Mouse (Mus musculus): ENCODE results near the gene Kcnh5.
A peak's percentile ranks its signal among the peaks of the same experiment; 100 is the strongest.

Gene Kcnh5

GRCm38 (mm10) chr12:74952661-74953060 lies 224.5 kb downstream of the Kcnh5 start:
- no peak for DNase-seq (ENCODE audit: low spot score in 2 of 2)

- DNase-seq (ENCODE audit: low spot score in 2 of 2) = no peak
These were observed 225.7 kb downstream of the Kcnh5 start for GRCm38 (mm10) chr12:74951124-74952115.

- DNase-seq (ENCODE audit: low spot score in 2 of 2) = no peak
These were observed 275.8 kb downstream of the Kcnh5 start for GRCm38 (mm10) chr12:74901331-74901730.

GRCm38 (mm10) chr12:74900777-74901176 lies 276.4 kb downstream of the Kcnh5 start:
- no peak for DNase-seq (ENCODE audit: low spot score in 2 of 2)

GRCm38 (mm10) chr12:74899055-74899454 lies 278.1 kb downstream of the Kcnh5 start:
- DNase-seq (ENCODE audit: low spot score in 2 of 2) = no peak

- DNase-seq (ENCODE audit: low spot score in 2 of 2) = no peak
These were observed 278.9 kb downstream of the Kcnh5 start for GRCm38 (mm10) chr12:74898211-74898610.

- DNase-seq (ENCODE audit: low spot score in 2 of 2) = no peak
These were observed 282.2 kb downstream of the Kcnh5 start for GRCm38 (mm10) chr12:74894870-74895423.

GRCm38 (mm10) chr12:74889419-74889818 lies 287.7 kb downstream of the Kcnh5 start:
- no peak for DNase-seq (ENCODE audit: low spot score in 2 of 2)

GRCm38 (mm10) chr12:74887064-74887463 lies 290.1 kb downstream of the Kcnh5 start:
- no peak for DNase-seq (ENCODE audit: low spot score in 2 of 2)

- no peak for DNase-seq (ENCODE audit: low spot score in 2 of 2)
These were observed 295.8 kb downstream of the Kcnh5 start for GRCm38 (mm10) chr12:74881344-74881743.

- no peak for DNase-seq (ENCODE audit: low spot score in 2 of 2)
These were observed 321.5 kb downstream of the Kcnh5 start for GRCm38 (mm10) chr12:74855666-74856065.

GRCm38 (mm10) chr12:74854263-74854662 lies 322.9 kb downstream of the Kcnh5 start:
- no peak for DNase-seq (ENCODE audit: low spot score in 2 of 2)

- no peak for DNase-seq (ENCODE audit: low spot score in 2 of 2)
These were observed 326.8 kb downstream of the Kcnh5 start for GRCm38 (mm10) chr12:74850323-74850722.

GRCm38 (mm10) chr12:74849912-74850311 lies 327.2 kb downstream of the Kcnh5 start:
- no peak for DNase-seq (ENCODE audit: low spot score in 2 of 2)

GRCm38 (mm10) chr12:74848611-74849347 lies 328.4 kb downstream of the Kcnh5 start:
- peak; percentile 88 to 89 for DNase-seq (ENCODE audit: low spot score in 2 of 2)
